Mouse (Mus musculus) midbrain, embryonic 11.5 days (tissue): ENCODE measurements around the gene Eif1. TPM values are rescaled to one million over a fixed set of nuclear protein-coding genes. Genes with fewer than 3 reads are reported as not detected.

Experiments used
- ATAC-seq: fragments of 200-750 bp; cut with Nextera tagmentation; 2 replicates; pipeline ENCODE4 v1.8.0; 2017; ENCODE audit warnings: moderate TSS enrichment, moderate library complexity; ENCODE audit not compliant: low FRiP score
- DNase-seq: peaks from one replicate; pipeline ENCODE4 v3.0.0; 2015; ENCODE audit warnings: low spot score; ENCODE audit errors: missing footprints
- H3K27ac ChIP-seq: fragments of 300-500 bp; sonication (generic); 2 replicates; pipeline ENCODE4 v1.5.1; 2014; ENCODE audit warnings: low read depth, low read length
- H3K27me3 ChIP-seq: fragments of 300-500 bp; sonication (generic); 2 replicates; pipeline ENCODE4 v1.6.1; 2014; ENCODE audit warnings: mild to moderate bottlenecking, low read length, moderate library complexity, mixed read lengths; ENCODE audit not compliant: control insufficient read depth, insufficient read depth
- H3K36me3 ChIP-seq: fragments of 300-500 bp; sonication (generic); 2 replicates; pipeline ENCODE4 v1.6.1; 2014; ENCODE audit warnings: mild to moderate bottlenecking, low read length, moderate library complexity, mixed read lengths; ENCODE audit not compliant: control insufficient read depth, insufficient read depth
- H3K4me1 ChIP-seq: fragments of 300-500 bp; sonication (generic); 2 replicates; pipeline ENCODE4 v1.6.1; 2014; ENCODE audit warnings: low read length; ENCODE audit not compliant: control insufficient read depth, insufficient read depth
- H3K4me2 ChIP-seq: fragments of 300-500 bp; sonication (generic); 2 replicates; pipeline ENCODE4 v1.6.1; 2014; ENCODE audit warnings: mild to moderate bottlenecking, moderate library complexity
- H3K4me3 ChIP-seq: fragments of 300-500 bp; sonication (generic); 2 replicates; pipeline ENCODE4 v1.5.1; 2014; ENCODE audit warnings: low read depth, low read length
- H3K9ac ChIP-seq: fragments of 300-500 bp; sonication (generic); 2 replicates; pipeline ENCODE4 v1.6.1; 2014; ENCODE audit warnings: low read length
- H3K9me3 ChIP-seq: fragments of 300-500 bp; sonication (generic); 2 replicates; pipeline ENCODE4 v1.6.1; 2016; ENCODE audit warnings: low read length; ENCODE audit not compliant: control insufficient read depth
- WGBS: fragments of 180-500 bp; shearing (Covaris S2); extraction: QIAGEN DNeasy Blood & Tissue Kit; methylation state at CpG from one replicate; pipeline ENCODE4 v1.1.7; 2014; 5-methylcytosine and 5-hydroxymethylcytosine counted together
- polyA plus RNA-seq: library from polyadenylated mRNA; unstranded; fragments of >200 nt; fragmentation: Nextera tagmentation; extraction: Ambion mirVana; gene quantifications from 2 replicates; pipeline ENCODE4 v1.2.1, GENCODE M21; 2014

Gene Eif1
- polyA plus RNA-seq, result 1,701 and 1,853 TPM in 2 replicates

GRCm38 (mm10) chr11:100319492-100320171 lies at the start of gene Eif1:
Gene Eif1, plus strand, starts transcription at chr11:100319885.
- Histone ChIP-seq H3K9me3 (no peaks in the 10 kb centered on the region), H3K9ac (peak within 1 kb of the TSS; percentile 96), H3K4me2 (peak within 1 kb of the TSS; percentile 82), H3K4me1 (peaks cover 3% of the 10 kb centered on the region; the same call in 1 of the 2 replicates), H3K4me3 (peak within 1 kb of the TSS; percentile 90), H3K27me3 (no peaks in the 10 kb centered on the region), H3K36me3 (peaks cover 11% of the 10 kb centered on the region), H3K27ac (peak within 1 kb of the TSS; percentile 92)
- WGBS, result under 1% methylated on average over 56 of the region's 58 CpGs
- ATAC-seq (peak; percentile 90), DNase-seq (peak; percentile 100)

- ATAC-seq (no peak), DNase-seq (no peak)
- Histone ChIP-seq H3K4me1 (no peaks in the 10 kb centered on the region), H3K36me3 (no peaks in the 10 kb centered on the region), H3K9ac (no peak overlapping the region), H3K9me3 (no peaks in the 10 kb centered on the region), H3K4me2 (no peak overlapping the region), H3K27me3 (no peaks in the 10 kb centered on the region), H3K27ac (no peak overlapping the region), H3K4me3 (no peak overlapping the region)
- WGBS, result 81% methylated on average over 1 of the region's 1 CpGs
Measured at GRCm38 (mm10) chr11:100271878-100272277, 47.8 kb upstream of the Eif1 start.

DNA sequence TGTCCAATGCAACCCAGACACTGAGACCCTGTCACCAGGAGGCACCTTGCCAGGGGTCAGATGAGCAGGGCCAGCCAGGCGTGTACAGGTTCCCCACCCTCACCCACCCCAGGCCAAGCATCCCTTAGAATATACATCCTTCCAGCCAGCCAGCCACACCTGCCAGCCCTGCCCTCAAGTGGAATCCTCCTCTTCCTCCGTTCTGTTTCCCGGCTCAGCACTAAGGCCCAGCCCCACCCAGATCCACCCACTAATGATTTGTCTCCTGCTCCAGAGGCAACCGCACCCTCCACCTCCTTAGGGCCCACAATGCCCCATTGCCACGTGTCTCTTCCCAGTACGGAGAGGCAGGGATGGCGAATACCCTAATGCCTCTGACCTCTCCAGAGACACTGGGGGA lies 45.0 kb upstream of the Eif1 start:
- Histone ChIP-seq H3K4me3 (no peak overlapping the region), H3K4me1 (no peaks in the 10 kb centered on the region), H3K27me3 (no peaks in the 10 kb centered on the region), H3K9ac (no peak overlapping the region), H3K4me2 (no peak overlapping the region), H3K36me3 (no peaks in the 10 kb centered on the region), H3K27ac (no peak overlapping the region), H3K9me3 (no peaks in the 10 kb centered on the region)
- ATAC-seq, result no peak
- no peak for DNase-seq
- WGBS, result 78% methylated on average over 7 of the region's 7 CpGs

DNA sequence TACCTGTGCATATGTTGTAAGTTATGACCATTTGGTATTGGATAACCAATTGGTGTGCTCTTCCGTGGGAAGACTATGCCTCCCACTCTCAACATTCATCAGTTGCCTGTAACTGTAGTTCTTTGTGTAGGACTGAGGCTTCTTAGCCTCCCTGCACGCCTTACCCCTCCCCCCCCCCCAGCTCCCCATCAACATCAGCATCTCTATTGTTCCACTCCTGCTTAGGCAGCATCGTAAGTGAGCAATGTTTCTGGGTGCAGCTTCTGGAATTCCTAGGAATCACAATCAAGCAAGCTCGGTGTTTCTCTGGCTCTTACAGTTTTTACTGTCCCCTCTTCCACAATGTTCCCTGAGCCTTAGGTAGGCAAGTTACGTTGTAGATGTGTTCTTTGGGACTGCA lies 44.2 kb upstream of the Eif1 start:
- no peaks in the 10 kb centered on the region for H3K4me1 ChIP-seq
- DNase-seq (no peak), ATAC-seq (no peak)
- H3K27me3 ChIP-seq, result no peaks in the 10 kb centered on the region
- H3K27ac ChIP-seq, result no peak overlapping the region
- no peak overlapping the region for H3K4me2 ChIP-seq
- H3K36me3 ChIP-seq, result no peaks in the 10 kb centered on the region
- H3K4me3 ChIP-seq, result no peak overlapping the region
- 45% methylated on average over 5 of the region's 5 CpGs for WGBS
- H3K9ac ChIP-seq, result no peak overlapping the region
- H3K9me3 ChIP-seq, result no peaks in the 10 kb centered on the region

GRCm38 (mm10) chr11:100277726-100278480 lies 41.8 kb upstream of the Eif1 start:
- WGBS, result 74% methylated on average over 15 of the region's 15 CpGs
- Histone ChIP-seq H3K4me1 (no peaks in the 10 kb centered on the region), H3K4me3 (no peak overlapping the region), H3K9ac (no peak overlapping the region), H3K36me3 (no peaks in the 10 kb centered on the region), H3K27ac (no peak overlapping the region), H3K27me3 (no peaks in the 10 kb centered on the region), H3K9me3 (no peaks in the 10 kb centered on the region), H3K4me2 (no peak overlapping the region)
- ATAC-seq (no peak), DNase-seq (no peak)

- Histone ChIP-seq H3K4me2 (no peak overlapping the region), H3K27ac (no peak overlapping the region), H3K36me3 (no peaks in the 10 kb centered on the region), H3K4me1 (no peaks in the 10 kb centered on the region), H3K9me3 (no peaks in the 10 kb centered on the region), H3K27me3 (no peaks in the 10 kb centered on the region), H3K9ac (no peak overlapping the region), H3K4me3 (no peak overlapping the region)
- no peak for DNase-seq
- 74% methylated on average over 5 of the region's 5 CpGs for WGBS
- no peak for ATAC-seq
Measured at GRCm38 (mm10) chr11:100278759-100279158, 40.9 kb upstream of the Eif1 start.

DNA sequence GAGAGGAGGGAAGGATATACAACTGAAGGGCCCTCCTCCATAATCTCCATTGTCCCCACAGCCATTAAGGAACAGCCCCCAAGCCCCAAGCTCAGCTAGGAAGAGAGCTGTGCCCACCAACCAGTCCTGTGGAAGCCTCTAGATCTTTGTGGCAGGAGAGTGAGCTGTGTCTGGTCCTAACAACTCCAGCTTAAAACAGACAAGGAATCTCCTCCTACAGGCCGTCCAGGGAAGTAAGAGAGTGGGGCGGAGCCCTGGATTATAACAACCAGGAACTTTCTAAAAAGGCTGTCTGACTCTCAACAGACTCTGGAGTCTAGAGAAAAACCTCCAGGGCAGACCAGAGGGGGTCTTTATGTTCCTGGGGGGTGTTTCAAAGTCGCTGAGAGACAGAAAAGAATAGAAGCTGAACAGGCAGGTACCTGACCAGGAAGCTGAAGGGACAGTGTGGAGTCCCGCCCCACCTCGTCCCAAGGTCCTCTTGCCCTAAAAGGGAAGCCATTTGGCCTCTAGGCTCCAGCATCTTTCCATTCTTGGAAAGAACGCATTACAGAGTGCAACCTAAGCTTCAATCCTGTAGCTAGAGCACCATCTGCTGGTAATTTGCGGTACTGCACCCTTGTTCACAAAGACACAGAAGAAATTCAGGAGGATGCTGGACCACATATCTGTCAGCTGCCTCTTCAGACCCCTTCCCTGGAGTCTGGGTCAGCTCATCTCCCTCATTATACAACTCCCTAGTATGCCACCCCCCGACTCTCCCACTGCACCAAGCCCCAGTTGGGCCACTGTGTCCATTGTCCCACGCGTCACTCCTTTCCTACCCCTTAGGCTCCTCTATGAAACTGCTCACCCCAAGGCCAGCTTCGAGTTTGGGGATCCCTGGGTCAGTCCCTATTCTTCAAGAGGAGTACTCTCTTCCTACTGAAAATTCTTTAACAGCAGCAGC lies 37.8 kb upstream of the Eif1 start:
- no peaks in the 10 kb centered on the region for H3K4me1 ChIP-seq
- H3K36me3 ChIP-seq, result no peaks in the 10 kb centered on the region
- DNase-seq (peak; percentile 100), ATAC-seq (peak; percentile 58)
- H3K9me3 ChIP-seq, result no peaks in the 10 kb centered on the region
- H3K27me3 ChIP-seq, result no peaks in the 10 kb centered on the region
- H3K9ac ChIP-seq, result no peak overlapping the region
- H3K27ac ChIP-seq, result no peak overlapping the region
- H3K4me2 ChIP-seq, result no peak overlapping the region
- 21% methylated on average over 11 of the region's 11 CpGs for WGBS
- H3K4me3 ChIP-seq, result no peak overlapping the region

DNA sequence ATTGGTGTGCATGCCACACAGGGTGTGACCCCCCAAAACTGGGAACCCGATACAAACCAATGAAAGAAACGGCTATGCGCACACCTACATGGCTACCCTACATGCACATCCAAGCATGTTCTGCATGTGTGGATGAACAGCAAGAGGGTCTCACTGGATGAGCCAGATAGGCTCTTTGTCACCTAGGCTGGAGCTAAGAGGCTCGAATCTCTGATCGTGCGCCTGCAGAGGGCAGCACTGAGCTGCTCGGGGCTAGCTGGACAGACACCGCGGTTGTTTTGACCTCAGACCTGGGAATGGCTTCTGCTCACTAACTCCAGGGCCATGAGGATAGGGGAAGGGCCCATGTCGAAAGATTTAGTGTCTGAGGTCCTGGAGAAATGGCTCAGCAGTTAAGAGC lies 37.1 kb upstream of the Eif1 start:
- no peaks in the 10 kb centered on the region for H3K9me3 ChIP-seq
- no peak overlapping the region for H3K27ac ChIP-seq
- H3K4me2 ChIP-seq, result no peak overlapping the region
- H3K4me3 ChIP-seq, result no peak overlapping the region
- WGBS, result 25% methylated on average over 10 of the region's 10 CpGs
- peak; percentile 98 for DNase-seq
- H3K4me1 ChIP-seq, result no peaks in the 10 kb centered on the region
- H3K9ac ChIP-seq, result no peak overlapping the region
- ATAC-seq, result peak; percentile 61
- no peaks in the 10 kb centered on the region for H3K36me3 ChIP-seq
- H3K27me3 ChIP-seq, result no peaks in the 10 kb centered on the region
